Mouse (Mus musculus): Measurements from ENCODE around the gene Ebp. TPM values are rescaled to one million over a fixed set of nuclear protein-coding genes. Genes with fewer than 3 reads are reported as not detected.

The Ebp gene
- polyA plus RNA-seq (2017; shearing (Covaris generic)), result 67.6 TPM

DNA sequence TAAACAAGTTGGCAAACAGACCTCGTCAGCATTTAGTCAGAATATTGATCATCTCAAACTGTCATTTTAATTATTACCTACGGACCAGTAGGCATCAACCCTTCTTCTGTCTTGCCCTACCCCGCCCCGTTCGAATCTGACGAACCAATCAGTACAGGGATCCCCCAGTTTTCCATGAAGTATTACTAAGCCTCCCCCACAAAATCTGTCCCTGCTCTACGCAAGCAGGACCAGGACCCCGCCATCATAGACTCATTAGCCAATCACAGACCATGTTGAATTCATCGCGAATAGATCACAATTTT, at the start of gene Ebp:
Gene Ebp, minus strand, starts transcription at position 94 of the 305 bp plus-strand sequence.

DNA sequence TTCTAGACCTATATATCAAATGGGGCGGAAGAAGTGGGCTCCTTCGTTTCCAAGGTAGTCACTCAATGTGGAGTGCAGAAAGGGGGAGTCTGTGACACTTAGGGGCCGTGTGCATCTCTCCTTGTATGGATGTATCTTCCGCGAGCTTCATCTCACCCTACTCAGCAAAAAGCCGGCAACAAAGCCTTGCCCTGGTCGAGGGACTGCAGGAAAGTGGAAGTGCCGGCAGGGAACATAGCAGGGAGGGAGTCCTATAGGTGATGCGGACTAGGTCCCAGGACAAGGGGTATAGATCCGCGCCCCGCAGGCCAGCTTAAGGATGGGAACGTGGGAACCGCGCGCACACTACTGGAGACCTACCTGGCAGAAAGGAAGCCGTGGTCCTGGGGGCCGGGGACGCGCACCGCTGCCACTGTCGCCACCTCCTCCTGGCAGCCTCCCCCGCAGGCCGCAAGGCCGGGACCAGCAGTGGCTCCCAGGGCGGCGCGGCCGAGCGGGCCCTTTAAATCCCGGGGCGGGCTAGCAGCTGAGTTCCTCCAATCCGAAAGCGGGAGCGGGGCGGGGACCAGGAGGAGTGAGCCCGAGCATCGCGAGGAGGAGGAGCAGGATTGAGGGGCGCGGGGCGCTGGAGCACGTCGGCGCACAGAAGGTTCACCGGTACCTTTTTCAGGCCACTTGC, 12.8 kb upstream of the Ebp start, which contains the start of gene Porcn:
Gene Porcn, minus strand, starts transcription at position 511 of the 679 bp plus-strand sequence.

DNA sequence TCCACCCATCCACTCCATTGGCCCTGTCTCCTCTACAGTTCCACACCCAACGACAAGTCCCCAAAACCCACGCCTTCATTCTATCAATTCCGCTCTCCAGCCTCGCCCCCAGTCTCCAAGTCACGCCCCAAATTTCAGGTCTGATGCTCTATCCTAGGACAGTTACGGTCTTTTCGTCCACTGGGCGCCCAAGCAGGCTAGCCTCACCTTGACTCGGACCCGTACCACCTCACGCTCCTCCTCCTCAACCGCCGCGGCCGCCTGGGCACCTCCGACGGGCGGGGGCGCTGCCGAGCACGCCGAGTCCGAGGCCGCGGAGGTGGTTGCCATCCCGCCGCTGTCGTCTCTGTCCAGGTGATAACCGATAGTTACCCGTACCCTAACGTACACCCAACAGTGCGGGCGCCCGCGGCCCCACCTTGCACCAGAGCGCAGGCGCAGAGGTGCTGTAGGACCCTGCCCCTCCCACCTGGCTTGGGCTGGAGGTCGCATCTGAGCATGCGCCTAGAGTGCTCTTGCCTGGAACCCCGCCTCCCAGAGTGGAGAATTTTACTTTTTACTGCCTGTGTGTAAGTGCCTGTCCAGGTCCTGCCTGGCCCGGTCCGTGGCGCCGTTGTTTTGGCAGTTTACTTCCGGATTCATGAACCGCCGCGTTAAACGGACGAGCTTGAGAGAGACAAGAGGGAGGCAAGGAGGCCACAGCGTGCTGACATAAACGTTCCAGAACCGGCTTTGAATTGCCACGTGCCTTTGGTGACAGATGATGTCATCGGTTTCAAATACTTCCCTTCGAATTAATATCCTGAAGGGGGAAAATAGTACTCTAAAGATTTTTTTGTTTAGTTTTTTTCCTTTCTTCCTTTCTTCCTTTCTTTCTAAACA, 17.6 kb downstream of the Ebp start, which contains the start of gene Tbc1d25:
Gene Tbc1d25, minus strand, starts transcription at position 678 of the 882 bp plus-strand sequence.

DNA sequence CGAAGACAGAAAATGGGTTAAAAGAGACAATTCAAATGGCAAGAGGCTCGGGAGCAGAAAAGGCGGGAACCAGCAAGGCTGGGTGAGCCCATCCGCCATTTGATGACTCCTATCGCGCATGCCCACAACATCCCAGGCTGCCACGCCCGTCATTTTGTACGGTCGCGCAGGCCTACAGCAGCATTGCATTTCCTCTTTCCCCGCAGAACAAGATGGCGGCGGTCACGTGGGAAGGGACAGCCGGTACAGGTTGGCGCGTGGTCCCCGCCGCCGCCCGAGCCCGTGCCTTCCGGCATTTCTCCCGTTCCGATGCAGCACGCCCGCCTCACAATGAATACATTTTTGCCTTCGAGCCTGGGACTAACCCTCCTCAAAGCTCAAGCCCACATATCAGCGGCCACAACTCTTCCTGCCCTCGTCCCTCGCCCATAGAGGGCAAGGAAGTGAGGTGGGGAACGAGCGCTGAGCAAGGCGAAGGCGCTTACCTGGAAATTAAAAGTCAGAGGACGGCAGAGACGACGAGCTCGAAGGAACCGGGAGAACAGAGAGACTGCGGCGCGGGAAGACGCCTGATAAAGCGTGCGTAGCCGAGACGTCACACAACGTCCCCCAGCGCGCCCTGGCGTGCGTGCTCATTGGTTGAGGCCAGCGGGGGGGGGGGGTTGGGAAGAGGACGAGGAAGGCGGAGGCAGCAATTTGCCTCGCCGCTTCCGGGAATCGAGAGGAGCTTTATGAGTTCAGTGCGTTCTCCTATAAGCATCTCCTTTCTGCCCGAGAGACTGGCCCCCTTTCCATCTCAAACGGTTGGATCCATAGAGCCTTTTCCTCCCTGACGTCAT, 47.9 kb downstream of the Ebp start, which contains the start of gene Rbm3:
Gene Rbm3, minus strand, starts transcription at position 728 of the 839 bp plus-strand sequence.

Other genes starting within 250 kb of the Ebp start
- gene Hdac6, start 245.6 kb downstream of the Ebp start, polyA plus RNA-seq (2017; shearing (Covaris generic)), result 11.6 TPM
- gene Gata1, start 215.4 kb downstream of the Ebp start, polyA plus RNA-seq (2017; shearing (Covaris generic)), result 3.3 TPM
- gene Glod5, start 175.0 kb downstream of the Ebp start, polyA plus RNA-seq (2017; shearing (Covaris generic)), result not detected
- 46.3 TPM for gene Suv39h1, start 118.8 kb downstream of the Ebp start, polyA plus RNA-seq (2017; shearing (Covaris generic))
- 52.7 TPM for gene Was, start 103.0 kb downstream of the Ebp start, polyA plus RNA-seq (2017; shearing (Covaris generic))
- 14.6 TPM for gene Wdr13, start 60.6 kb downstream of the Ebp start, polyA plus RNA-seq (2017; shearing (Covaris generic))
- 653 TPM for gene Rbm3, start 47.6 kb downstream of the Ebp start, polyA plus RNA-seq (2017; shearing (Covaris generic))
- 35.1 TPM for gene Tbc1d25, start 17.3 kb downstream of the Ebp start, polyA plus RNA-seq (2017; shearing (Covaris generic))
- gene Porcn, start 13.0 kb upstream of the Ebp start, polyA plus RNA-seq (2017; shearing (Covaris generic)), result not detected
- gene Ftsj1, start 58.9 kb upstream of the Ebp start, polyA plus RNA-seq (2017; shearing (Covaris generic)), result 21.5 TPM
- gene Slc38a5, start 77.6 kb upstream of the Ebp start, polyA plus RNA-seq (2017; shearing (Covaris generic)), result not detected
- gene Ssxb10, start 133.9 kb upstream of the Ebp start, polyA plus RNA-seq (2017; shearing (Covaris generic)), result not detected
- not detected for gene Ssxb9, start 173.5 kb upstream of the Ebp start, polyA plus RNA-seq (2017; shearing (Covaris generic))
- not detected for gene Ssxb1, start 219.8 kb upstream of the Ebp start, polyA plus RNA-seq (2017; shearing (Covaris generic))

All from naive thymus-derived CD4-positive, alpha-beta T cell, adult 5 months (primary cell).